Mouse (Mus musculus): ENCODE data around the gene Mrpl52. TPM values are rescaled to one million over a fixed set of nuclear protein-coding genes. Genes with fewer than 3 reads are reported as not detected.

The Mrpl52 gene
- total and polyA plus RNA-seq, 3 experiments = 469 to 473 TPM; not detected in 1

DNA sequence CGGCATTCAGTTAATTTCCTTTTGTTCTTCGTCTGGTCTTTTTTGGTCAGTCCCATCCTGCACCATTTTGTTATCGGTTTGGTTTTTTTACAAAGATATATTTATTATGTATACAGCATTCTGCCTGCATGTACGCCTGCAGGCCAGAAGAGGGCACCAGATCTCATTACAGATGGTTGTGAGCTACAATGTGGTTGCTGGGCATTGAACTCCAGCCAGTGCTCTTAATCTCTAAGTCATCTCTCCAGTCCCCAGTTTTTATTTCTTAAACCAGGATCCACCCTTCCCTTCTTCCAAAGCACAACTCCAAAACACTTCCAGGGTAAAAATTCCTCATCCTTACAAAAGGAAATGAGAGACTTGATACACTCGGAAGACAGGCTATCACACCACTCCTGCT, 3.3 kb upstream of the Mrpl52 start:
- Histone ChIP-seq H3K27ac (ENCODE audit: control insufficient read depth, low read depth, low read length) (peak overlapping the region; percentile 100), H3K9me3 (replicated peaks; ENCODE audit: insufficient read depth, low read length) (no peaks in the 10 kb centered on the region), H3K36me3 (ENCODE audit: control insufficient read depth in 1 of 2, insufficient read depth in 2 of 2, low read length in 2 of 2) (peaks cover 0 to 30% of the 10 kb centered on the region in 2 experiments; a peak in 2 of 4 replicates), H3K4me1 (ENCODE audit: control insufficient read depth in 1 of 2, insufficient read depth in 2 of 2, low read length in 2 of 2) (peaks cover 5 to 29% of the 10 kb centered on the region in 2 experiments; a peak in 3 of 4 replicates), H3K4me3 (ENCODE audit: control insufficient read depth in 1 of 2, insufficient read depth in 1 of 2, low read depth in 2 of 2, low read length in 2 of 2) (peak overlapping the region; percentile 36 to 60), H3K27me3 (ENCODE audit: control insufficient read depth in 1 of 2, insufficient read depth in 2 of 2, low read length in 2 of 2) (no peaks in the 10 kb centered on the region), H3K9ac (ENCODE audit: control insufficient read depth, low read depth, low read length, poor library complexity, severe bottlenecking) (peak overlapping the region; percentile 76), H3K79me2 (ENCODE audit: control insufficient read depth, insufficient read depth, low read length, poor library complexity) (peaks cover 21% of the 10 kb centered on the region)
- DNase-seq (ENCODE audit: low read depth, low spot score) = peak; percentile 85
- no peak for TF ChIP-seq USF2 (IDR thresholded peaks at IDR 0.05; ENCODE audit: borderline replicate concordance in 1 of 2, insufficient read depth in 1 of 2, low read depth in 1 of 2, low read length in 2 of 2)
- TF ChIP-seq CHD2 (IDR thresholded peaks at IDR 0.05; ENCODE audit: low read length) = no peak
- peak; percentile 62 to 82 (median 72) for TF ChIP-seq CTCF (IDR thresholded peaks at IDR 0.05 in 2 of 3, conservative IDR thresholded peaks at IDR 0.05 in 1 of 3; ENCODE audit: control insufficient read depth in 1 of 3, insufficient read depth in 1 of 3, low read depth in 2 of 3, low read length in 3 of 3, poor library complexity in 1 of 3, severe bottlenecking in 1 of 3)
- TF ChIP-seq TAL1 (IDR thresholded peaks at IDR 0.05; ENCODE audit: low read length) = no peak
- peak; percentile 70 for TF ChIP-seq ZC3H11A (IDR thresholded peaks at IDR 0.05; ENCODE audit: low read depth, low read length)
- TF ChIP-seq POLR2AphosphoS5 (IDR thresholded peaks at IDR 0.05; ENCODE audit: borderline replicate concordance, low read depth, low read length) = no peak
- no peak for TF ChIP-seq ZMIZ1 (IDR thresholded peaks at IDR 0.05; ENCODE audit: low read depth, low read length)
- TF ChIP-seq EP300 (IDR thresholded peaks at IDR 0.05; ENCODE audit: low read depth in 1 of 2, low read length in 2 of 2) = peak; percentile 15 to 35; a peak in 1 of 4 replicates
- no peak for TF ChIP-seq RCOR1 (IDR thresholded peaks at IDR 0.05; ENCODE audit: low read depth, low read length)
- TF ChIP-seq POLR2AphosphoS2 (IDR thresholded peaks at IDR 0.05; ENCODE audit: low read length) = no peak
- TF ChIP-seq MXI1 (IDR thresholded peaks at IDR 0.05; ENCODE audit: low read depth, low read length) = no peak
- TF ChIP-seq SMC3 (IDR thresholded peaks at IDR 0.05; ENCODE audit: low read depth, low read length) = peak; percentile 76
- peak in 1 of 2 experiments; percentile 57; a peak in 2 of 4 replicates for TF ChIP-seq POLR2A (IDR thresholded peaks at IDR 0.05; ENCODE audit: control insufficient read depth in 1 of 2, insufficient read depth in 1 of 2, low read depth in 1 of 2, low read length in 2 of 2, poor library complexity in 1 of 2)
- TF ChIP-seq MEF2A (IDR thresholded peaks at IDR 0.05; ENCODE audit: extremely low read depth, insufficient replicate concordance, low read depth, low read length, poor library complexity, severe bottlenecking) = no peak
- TF ChIP-seq RAD21 (IDR thresholded peaks at IDR 0.05; ENCODE audit: low read depth, low read length) = peak; percentile 61
- no peak for TF ChIP-seq CHD1 (IDR thresholded peaks at IDR 0.05; ENCODE audit: low read depth, low read length)
- TF ChIP-seq TBP (IDR thresholded peaks at IDR 0.05; ENCODE audit: low read depth, low read length) = peak; percentile 74
- TF ChIP-seq ELF1 (IDR thresholded peaks at IDR 0.05; ENCODE audit: low read depth, low read length) = no peak
- TF ChIP-seq UBTF (IDR thresholded peaks at IDR 0.05; ENCODE audit: borderline replicate concordance, insufficient read depth, low read depth, low read length) = no peak
- no peak for TF ChIP-seq MYB (IDR thresholded peaks at IDR 0.05; ENCODE audit: low read depth, low read length)
- TF ChIP-seq KAT2A (conservative IDR thresholded peaks at IDR 0.05; ENCODE audit: low read depth, low read length) = no peak
- TF ChIP-seq MYC (IDR thresholded peaks at IDR 0.05; ENCODE audit: low read depth, low read length) = peak; percentile 81; the same call in 1 of the 2 replicates
- no peak for TF ChIP-seq BHLHE40 (IDR thresholded peaks at IDR 0.05; ENCODE audit: borderline replicate concordance, low read depth, low read length)
- TF ChIP-seq E2F4 (IDR thresholded peaks at IDR 0.05; ENCODE audit: borderline replicate concordance, low read depth, low read length) = no peak
- TF ChIP-seq MAX (IDR thresholded peaks at IDR 0.05; ENCODE audit: low read length) = no peak
- TF ChIP-seq ZNF384 (IDR thresholded peaks at IDR 0.05; ENCODE audit: low read depth, low read length) = peak; percentile 83
- peak; percentile 68; the same call in 1 of the 2 replicates for TF ChIP-seq ETS1 (IDR thresholded peaks at IDR 0.05; ENCODE audit: low read depth, low read length)
- TF ChIP-seq ZKSCAN1 (IDR thresholded peaks at IDR 0.05; ENCODE audit: low read depth, low read length) = no peak
- TF ChIP-seq JUND (IDR thresholded peaks at IDR 0.05; ENCODE audit: low read depth, low read length) = no peak
- peak; percentile 72; the same call in 1 of the 2 replicates for TF ChIP-seq GATA1 (IDR thresholded peaks at IDR 0.05; ENCODE audit: low read depth, low read length)
- TF ChIP-seq NELFE (IDR thresholded peaks at IDR 0.05; ENCODE audit: low read depth, low read length) = no peak
- TF ChIP-seq SIN3A (IDR thresholded peaks at IDR 0.05; ENCODE audit: low read length) = peak; percentile 48; the same call in 1 of the 2 replicates
- no peak for TF ChIP-seq GABPA (IDR thresholded peaks at IDR 0.05; ENCODE audit: low read depth, low read length)
- 0 out of 2 replicates have a peak, but pooled peaks have one; percentile 36 for TF ChIP-seq HCFC1 (IDR thresholded peaks at IDR 0.05; ENCODE audit: low read depth, low read length)
- TF ChIP-seq USF1 (IDR thresholded peaks at IDR 0.05; ENCODE audit: low read depth, low read length) = no peak
- TF ChIP-seq MAFK (IDR thresholded peaks at IDR 0.05; ENCODE audit: borderline replicate concordance, low read depth, low read length) = no peak
- peak; percentile 61; the same call in 1 of the 2 replicates for TF ChIP-seq TCF12 (IDR thresholded peaks at IDR 0.05; ENCODE audit: low read depth, low read length)

Data from MEL (cell line).